Mouse (Mus musculus) adrenal gland, adult 8-10 months (tissue): ENCODE data around the gene Izumo1. TPM values are rescaled to one million over a fixed set of nuclear protein-coding genes. Genes with fewer than 3 reads are reported as not detected.
A peak's percentile ranks its signal among the peaks of the same experiment; 100 is the strongest.

Source experiments
- DNase-seq: peaks from one replicate; pipeline ENCODE4 v3.0.0; 2022
- total RNA-seq, 4 experiments: library from RNA; stranded (reverse); gene quantifications; 2 replicates each; pipeline ENCODE4 v1.2.4; 2022

Gene Izumo1
- under 1 TPM; 0.14 to 0.68 (median 0.38) TPM for total RNA-seq

- no peak for DNase-seq
Measured at GRCm38 (mm10) chr7:45621443-45621842, at the start of gene Izumo1. Izumo1 (plus strand) TSS chr7:45621811.

GRCm38 (mm10) chr7:45571966-45572365 is 49.6 kb upstream of the Izumo1 start:
- no peak for DNase-seq

GRCm38 (mm10) chr7:45573954-45574353 is 47.7 kb upstream of the Izumo1 start:
- no peak for DNase-seq

GRCm38 (mm10) chr7:45574472-45575379 is 46.9 kb upstream of the Izumo1 start:
- DNase-seq = no peak

- DNase-seq = no peak
Measured at GRCm38 (mm10) chr7:45585923-45586322, 35.7 kb upstream of the Izumo1 start.

GRCm38 (mm10) chr7:45587631-45588592 is 33.7 kb upstream of the Izumo1 start:
- DNase-seq = no peak

- peak; percentile 96 for DNase-seq
Measured at GRCm38 (mm10) chr7:45589173-45589572, 32.4 kb upstream of the Izumo1 start.

- no peak for DNase-seq
Measured at GRCm38 (mm10) chr7:45589898-45590297, 31.7 kb upstream of the Izumo1 start.

- DNase-seq = no peak
Measured at GRCm38 (mm10) chr7:45590874-45591273, 30.7 kb upstream of the Izumo1 start.

GRCm38 (mm10) chr7:45591880-45592279 is 29.7 kb upstream of the Izumo1 start:
- no peak for DNase-seq

- peak; percentile 65 for DNase-seq
Measured at GRCm38 (mm10) chr7:45593118-45593815, 28.3 kb upstream of the Izumo1 start.

- DNase-seq = no peak
Measured at GRCm38 (mm10) chr7:45595176-45595575, 26.4 kb upstream of the Izumo1 start.

- DNase-seq = no peak
Measured at GRCm38 (mm10) chr7:45596107-45596506, 25.5 kb upstream of the Izumo1 start.

- DNase-seq = no peak
Measured at GRCm38 (mm10) chr7:45597013-45597412, 24.6 kb upstream of the Izumo1 start.

- DNase-seq = no peak
Measured at GRCm38 (mm10) chr7:45597527-45597926, 24.1 kb upstream of the Izumo1 start.

- DNase-seq = no peak
Measured at GRCm38 (mm10) chr7:45598960-45599879, 22.4 kb upstream of the Izumo1 start.

- no peak for DNase-seq
Measured at GRCm38 (mm10) chr7:45605704-45606289, 15.8 kb upstream of the Izumo1 start.

GRCm38 (mm10) chr7:45609511-45609910 is 12.1 kb upstream of the Izumo1 start:
- DNase-seq = no peak

GRCm38 (mm10) chr7:45616277-45616676 is 5.3 kb upstream of the Izumo1 start:
- DNase-seq = no peak

GRCm38 (mm10) chr7:45617042-45617695 is 4.4 kb upstream of the Izumo1 start, which contains the start of gene Fut1:
Fut1 (plus strand) TSS chr7:45617289.
- no peak for DNase-seq
